Mouse (Mus musculus): Measurements from ENCODE around the gene Olfr1349. TPM values are rescaled to one million over a fixed set of nuclear protein-coding genes. Genes with fewer than 3 reads are reported as not detected.

Gene Olfr1349
- polyA plus RNA-seq (2014; fragmentation: Illumina TruSeq; extraction: RNeasy Lipid Tissue Mini Kit (QIAGEN cat#74804); ENCODE audit: low read depth, low replicate concordance), result 0.14 TPM

DNA sequence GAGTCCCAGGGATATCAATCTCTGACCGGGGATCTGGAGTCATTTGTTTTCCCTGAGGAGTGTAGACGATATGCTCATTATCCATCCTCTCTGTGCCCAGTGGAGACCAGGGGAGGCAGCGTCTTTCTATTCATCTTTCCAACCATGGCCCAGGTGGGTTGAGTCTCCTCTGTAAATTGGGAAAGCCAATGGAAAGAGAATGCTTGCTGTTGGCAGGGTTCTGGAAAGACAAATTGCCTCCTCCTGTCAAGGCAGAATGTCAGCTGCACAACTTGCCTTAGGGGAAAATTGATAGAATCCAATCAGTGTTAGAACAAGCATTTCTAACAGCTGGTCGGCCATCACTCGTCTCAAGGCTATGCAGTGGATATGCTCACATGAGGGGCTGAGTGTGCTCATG, at the start of gene Olfr1349:
TSS of gene Olfr1349 (minus strand) at position 101 of the 400 bp plus-strand sequence.

DNA sequence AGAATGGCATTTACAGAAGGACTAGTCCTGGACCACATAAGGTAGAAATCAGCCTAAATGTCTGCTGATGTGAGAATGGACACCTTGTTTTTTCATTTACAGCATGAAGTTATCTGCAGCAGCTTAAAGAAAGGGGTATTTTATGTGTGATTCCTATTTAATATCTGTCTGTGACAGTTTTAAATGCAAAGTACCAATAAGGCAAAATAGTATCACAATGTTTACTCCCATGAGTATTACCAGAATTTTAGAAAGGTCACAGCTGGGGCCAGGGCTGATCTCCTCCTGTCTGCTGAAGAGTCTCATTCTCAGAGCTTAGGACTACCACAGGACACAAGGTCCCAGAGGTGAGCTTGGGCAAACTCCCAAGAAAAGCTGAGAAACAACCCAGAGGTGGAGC, 41.8 kb upstream of the Olfr1349 start, which contains the start of gene Olfr1350:
TSS of gene Olfr1350 (plus strand) at position 301 of the 400 bp plus-strand sequence.

DNA sequence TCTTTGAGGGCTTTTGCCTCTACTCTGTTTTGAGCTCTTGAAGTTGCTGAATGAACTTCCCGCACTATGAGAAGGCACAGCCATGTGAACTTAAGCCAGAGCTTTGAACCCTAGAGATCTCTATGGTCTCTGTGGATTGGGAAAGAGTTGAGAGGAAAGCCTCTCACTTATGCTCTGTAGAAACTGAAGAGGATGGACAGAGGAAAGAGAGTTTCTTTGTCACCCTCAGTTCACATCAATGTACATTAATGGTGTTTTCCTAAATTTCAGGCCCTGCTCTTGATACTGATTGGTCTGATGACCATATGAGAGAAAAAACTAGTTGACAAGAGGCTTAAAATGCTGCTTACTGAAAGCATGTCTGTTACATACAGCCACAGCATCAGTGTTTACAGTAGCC, 14.1 kb downstream of the Olfr1349 start, which contains the start of gene Olfr1348:
TSS of gene Olfr1348 (minus strand) at position 101 of the 400 bp plus-strand sequence.

DNA sequence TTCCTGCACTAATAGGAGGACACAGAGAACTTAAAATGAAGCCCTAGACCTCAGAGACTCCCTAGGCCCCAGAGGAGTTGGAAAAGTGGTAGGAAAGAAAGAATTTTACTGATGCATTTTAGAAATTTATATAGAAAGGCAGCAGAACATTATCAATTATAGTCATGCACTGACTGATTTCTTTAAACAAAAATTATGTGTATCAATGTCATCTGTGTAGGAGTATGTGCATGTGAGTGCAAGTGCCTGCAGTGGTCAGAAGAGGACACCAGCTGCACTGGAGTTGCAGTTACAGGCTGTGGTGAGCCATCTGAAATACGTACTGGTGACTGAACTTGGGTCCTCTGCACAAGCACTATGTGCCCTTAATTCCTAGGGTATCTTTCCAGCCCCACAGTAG, 23.1 kb downstream of the Olfr1349 start, which contains the start of gene Olfr1347:
TSS of gene Olfr1347 (minus strand) at position 101 of the 400 bp plus-strand sequence.

DNA sequence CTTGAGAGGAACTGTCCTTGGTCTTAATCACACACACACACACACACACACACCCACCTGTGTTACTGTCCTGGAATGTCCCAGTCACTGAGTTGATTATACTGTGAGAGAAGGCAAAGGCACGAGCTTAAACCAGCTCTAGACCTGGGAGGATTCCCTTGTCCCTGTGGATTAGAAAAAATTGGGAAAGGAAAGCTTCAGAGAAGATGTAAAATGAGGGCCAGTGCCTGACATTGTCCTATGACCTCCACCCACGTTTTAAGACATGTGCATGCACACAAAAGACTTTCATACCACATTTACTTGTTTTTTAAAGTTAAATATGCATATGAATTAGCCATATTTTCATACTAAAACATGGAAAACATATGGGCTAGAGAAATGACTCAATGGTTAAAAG, 35.9 kb downstream of the Olfr1349 start, which contains the start of gene Olfr5:
TSS of gene Olfr5 (minus strand) at position 101 of the 400 bp plus-strand sequence.

DNA sequence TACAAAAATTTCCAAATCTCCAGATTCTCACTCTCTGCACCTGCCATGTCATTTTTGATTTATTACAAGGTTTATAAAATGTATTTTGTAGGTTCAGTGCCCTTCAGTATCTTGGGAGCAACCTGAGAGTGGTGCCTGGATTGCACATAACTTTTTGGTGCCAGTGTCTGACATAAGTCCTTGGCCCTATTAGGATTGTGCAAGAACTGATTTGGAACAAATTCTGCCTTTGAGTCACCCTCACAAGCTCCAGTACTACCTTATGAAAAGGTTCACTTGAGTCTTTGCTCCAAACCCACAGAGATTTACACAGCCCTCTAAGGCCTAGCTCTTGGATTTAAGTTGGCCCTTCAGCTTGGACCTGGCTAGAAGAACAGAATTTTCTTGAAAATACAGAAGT, 55.8 kb downstream of the Olfr1349 start, which contains the start of gene Olfr1346:
TSS of gene Olfr1346 (plus strand) at position 151 of the 400 bp plus-strand sequence.

Other genes with a start within 250 kb of the Olfr1349 start
- 5.4 TPM for gene Zfp667, start 236.4 kb downstream of the Olfr1349 start, polyA plus RNA-seq (2014; fragmentation: Illumina TruSeq; extraction: RNeasy Lipid Tissue Mini Kit (QIAGEN cat#74804); ENCODE audit: low read depth, low replicate concordance)
- 2.5 TPM for gene Zfp583, start 191.7 kb downstream of the Olfr1349 start, polyA plus RNA-seq (2014; fragmentation: Illumina TruSeq; extraction: RNeasy Lipid Tissue Mini Kit (QIAGEN cat#74804); ENCODE audit: low read depth, low replicate concordance)
- gene Gm3854, start 179.2 kb downstream of the Olfr1349 start, polyA plus RNA-seq (2014; fragmentation: Illumina TruSeq; extraction: RNeasy Lipid Tissue Mini Kit (QIAGEN cat#74804); ENCODE audit: low read depth, low replicate concordance), result 0.71 TPM
- 3.4 TPM for gene Zfp78, start 159.7 kb downstream of the Olfr1349 start, polyA plus RNA-seq (2014; fragmentation: Illumina TruSeq; extraction: RNeasy Lipid Tissue Mini Kit (QIAGEN cat#74804); ENCODE audit: low read depth, low replicate concordance)
- 7.0 TPM for gene Zfp28, start 139.7 kb downstream of the Olfr1349 start, polyA plus RNA-seq (2014; fragmentation: Illumina TruSeq; extraction: RNeasy Lipid Tissue Mini Kit (QIAGEN cat#74804); ENCODE audit: low read depth, low replicate concordance)
- not detected for gene Smim17, start 124.2 kb downstream of the Olfr1349 start, polyA plus RNA-seq (2014; fragmentation: Illumina TruSeq; extraction: RNeasy Lipid Tissue Mini Kit (QIAGEN cat#74804); ENCODE audit: low read depth, low replicate concordance)
- 0.10 TPM for gene Gm20715, start 112.7 kb downstream of the Olfr1349 start, polyA plus RNA-seq (2014; fragmentation: Illumina TruSeq; extraction: RNeasy Lipid Tissue Mini Kit (QIAGEN cat#74804); ENCODE audit: low read depth, low replicate concordance)
- gene Olfr1344, start 84.3 kb downstream of the Olfr1349 start, polyA plus RNA-seq (2014; fragmentation: Illumina TruSeq; extraction: RNeasy Lipid Tissue Mini Kit (QIAGEN cat#74804); ENCODE audit: low read depth, low replicate concordance), result not detected
- gene Olfr1336, start 66.8 kb downstream of the Olfr1349 start, polyA plus RNA-seq (2014; fragmentation: Illumina TruSeq; extraction: RNeasy Lipid Tissue Mini Kit (QIAGEN cat#74804); ENCODE audit: low read depth, low replicate concordance), result not detected
- not detected for gene Olfr1346, start 55.8 kb downstream of the Olfr1349 start, polyA plus RNA-seq (2014; fragmentation: Illumina TruSeq; extraction: RNeasy Lipid Tissue Mini Kit (QIAGEN cat#74804); ENCODE audit: low read depth, low replicate concordance)
- gene Olfr5, start 36.0 kb downstream of the Olfr1349 start, polyA plus RNA-seq (2014; fragmentation: Illumina TruSeq; extraction: RNeasy Lipid Tissue Mini Kit (QIAGEN cat#74804); ENCODE audit: low read depth, low replicate concordance), result not detected
- gene Olfr1347, start 23.2 kb downstream of the Olfr1349 start, polyA plus RNA-seq (2014; fragmentation: Illumina TruSeq; extraction: RNeasy Lipid Tissue Mini Kit (QIAGEN cat#74804); ENCODE audit: low read depth, low replicate concordance), result not detected
- gene Olfr1348, start 14.2 kb downstream of the Olfr1349 start, polyA plus RNA-seq (2014; fragmentation: Illumina TruSeq; extraction: RNeasy Lipid Tissue Mini Kit (QIAGEN cat#74804); ENCODE audit: low read depth, low replicate concordance), result not detected
- not detected for gene Olfr1350, start 41.9 kb upstream of the Olfr1349 start, polyA plus RNA-seq (2014; fragmentation: Illumina TruSeq; extraction: RNeasy Lipid Tissue Mini Kit (QIAGEN cat#74804); ENCODE audit: low read depth, low replicate concordance)
- gene Zim1, start 173.5 kb upstream of the Olfr1349 start, polyA plus RNA-seq (2014; fragmentation: Illumina TruSeq; extraction: RNeasy Lipid Tissue Mini Kit (QIAGEN cat#74804); ENCODE audit: low read depth, low replicate concordance), result 1.4 TPM
- 20.0 TPM for gene Peg3, start 207.5 kb upstream of the Olfr1349 start, polyA plus RNA-seq (2014; fragmentation: Illumina TruSeq; extraction: RNeasy Lipid Tissue Mini Kit (QIAGEN cat#74804); ENCODE audit: low read depth, low replicate concordance)
- gene Usp29, start 207.6 kb upstream of the Olfr1349 start, polyA plus RNA-seq (2014; fragmentation: Illumina TruSeq; extraction: RNeasy Lipid Tissue Mini Kit (QIAGEN cat#74804); ENCODE audit: low read depth, low replicate concordance), result 0.05 TPM

Measured in adipose tissue, adult 10 weeks (tissue).